Mouse (Mus musculus) limb, embryonic 14.5 days (tissue): ENCODE measurements around the gene Snx20. TPM values are rescaled to one million over a fixed set of nuclear protein-coding genes. Genes with fewer than 3 reads are reported as not detected.

ENCODE experiments used
- ATAC-seq: fragments of 200-750 bp; cut with Nextera tagmentation; 2 replicates; pipeline ENCODE4 v1.8.0; 2017; ENCODE audit warnings: low read depth, moderate number of reproducible peaks, moderate TSS enrichment; ENCODE audit not compliant: low FRiP score
- DNase-seq: peaks from one replicate; pipeline ENCODE4 v3.0.0-alpha.2; 2015; ENCODE audit warnings: low spot score
- H3K27ac ChIP-seq: fragments of 300-500 bp; sonication (generic); replicated peaks from 2 replicates; pipeline ENCODE4 v1.5.1; 2014; ENCODE audit warnings: low read depth, mild to moderate bottlenecking, low read length, moderate library complexity, mixed read lengths
- H3K27me3 ChIP-seq: fragments of 300-500 bp; sonication (generic); 2 replicates; pipeline ENCODE4 v1.6.1; 2014; ENCODE audit warnings: low read length, mixed read lengths; ENCODE audit not compliant: control insufficient read depth, insufficient read depth
- H3K36me3 ChIP-seq: fragments of 300-500 bp; sonication (generic); 2 replicates; pipeline ENCODE4 v1.6.1; 2014; ENCODE audit warnings: mild to moderate bottlenecking, low read length, moderate library complexity, mixed read lengths; ENCODE audit not compliant: control insufficient read depth, insufficient read depth
- H3K4me1 ChIP-seq: fragments of 300-500 bp; sonication (generic); 2 replicates; pipeline ENCODE4 v1.6.1; 2014; ENCODE audit warnings: antibody characterized with exemption, low read length, mixed read lengths; ENCODE audit not compliant: control insufficient read depth, insufficient read depth
- H3K4me2 ChIP-seq: fragments of 300-500 bp; sonication (generic); replicated peaks from 2 replicates; pipeline ENCODE4 v1.6.1; 2014; ENCODE audit warnings: low read depth, mild to moderate bottlenecking, low read length, moderate library complexity; ENCODE audit not compliant: severe bottlenecking
- H3K4me3 ChIP-seq: fragments of 300-500 bp; sonication (generic); replicated peaks from 2 replicates; pipeline ENCODE4 v1.5.1; 2014; ENCODE audit warnings: low read length
- H3K9ac ChIP-seq: fragments of 300-500 bp; sonication (generic); 2 replicates; pipeline ENCODE4 v1.6.1; 2014; ENCODE audit warnings: mild to moderate bottlenecking, low read depth, low read length, moderate library complexity; ENCODE audit not compliant: severe bottlenecking
- H3K9me3 ChIP-seq: fragments of 300-500 bp; sonication (generic); 2 replicates; pipeline ENCODE4 v1.6.1; 2016; ENCODE audit warnings: low read length; ENCODE audit not compliant: control insufficient read depth
- POLR2A ChIP-seq: fragments of 200-500 bp; IDR thresholded peaks from 2 replicates; pipeline ENCODE4 v1.8.0; 2012; ENCODE audit warnings: inconsistent platforms, mild to moderate bottlenecking, moderate library complexity, borderline replicate concordance; ENCODE audit not compliant: insufficient read depth, insufficient read length; ENCODE audit errors: extremely low read depth
- WGBS: fragments of 180-500 bp; shearing (Covaris S2); extraction: QIAGEN DNeasy Blood & Tissue Kit; methylation state at CpG from one replicate; pipeline ENCODE4 v1.1.7; 2014; 5-methylcytosine and 5-hydroxymethylcytosine counted together
- polyA plus RNA-seq, 2 experiments: library from polyadenylated mRNA; depleted of rRNA in 1 of 2; stranded (reverse) in 1 of 2; unstranded in 1 of 2; fragments of >200 nt; fragmentation: Nextera tagmentation in 1 of 2; extraction: Ambion mirVana in 1 of 2; gene quantifications; 2 replicates each; pipeline versions ENCODE4 v1.2.1 to v1.2.3; 2012 to 2014

Snx20 gene
- polyA plus RNA-seq, 2 experiments, result 1.9 to 2.4 TPM

GRCm38 (mm10) chr8:88621408-88621807 lies 14.5 kb downstream of the Snx20 start:
- Histone ChIP-seq H3K27me3 (no peaks in the 10 kb centered on the region), H3K36me3 (no peaks in the 10 kb centered on the region), H3K4me3 (no peak overlapping the region), H3K9me3 (no peaks in the 10 kb centered on the region), H3K9ac (no peak overlapping the region), H3K4me2 (no peak overlapping the region), H3K4me1 (no peaks in the 10 kb centered on the region), H3K27ac (no peak overlapping the region)
- peak; percentile 72 for ATAC-seq
- 2% methylated on average over 8 of the region's 8 CpGs for WGBS
- TF ChIP-seq POLR2A, result no peak
- peak; percentile 77 for DNase-seq

DNA sequence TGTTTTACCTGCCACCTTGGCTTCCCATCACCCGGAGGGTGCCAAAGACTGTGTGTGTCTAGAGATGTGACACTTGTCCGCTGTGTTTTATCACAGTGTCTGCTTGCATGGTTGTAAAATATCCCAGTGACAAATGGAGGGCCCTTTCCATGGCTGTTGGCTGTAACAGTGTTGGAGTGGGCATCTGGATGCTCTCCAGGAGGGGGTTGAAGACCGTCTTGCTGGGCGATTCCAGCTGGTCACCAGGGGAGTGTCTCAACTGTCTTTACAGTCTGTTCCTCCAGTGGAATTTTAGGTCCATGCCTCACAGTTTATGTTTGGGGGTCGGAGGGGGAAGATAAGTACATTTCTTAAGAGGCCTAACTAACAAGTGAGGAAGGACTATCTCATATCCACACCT lies 15.0 kb downstream of the Snx20 start:
- WGBS, result 69% methylated on average over 5 of the region's 5 CpGs
- H3K4me1 ChIP-seq, result no peaks in the 10 kb centered on the region
- H3K9me3 ChIP-seq, result no peaks in the 10 kb centered on the region
- DNase-seq (no peak), ATAC-seq (no peak)
- no peak overlapping the region for H3K27ac ChIP-seq
- H3K4me2 ChIP-seq, result no peak overlapping the region
- no peak overlapping the region for H3K4me3 ChIP-seq
- H3K9ac ChIP-seq, result no peak overlapping the region
- TF ChIP-seq POLR2A, result no peak
- no peaks in the 10 kb centered on the region for H3K36me3 ChIP-seq
- H3K27me3 ChIP-seq, result no peaks in the 10 kb centered on the region

DNA sequence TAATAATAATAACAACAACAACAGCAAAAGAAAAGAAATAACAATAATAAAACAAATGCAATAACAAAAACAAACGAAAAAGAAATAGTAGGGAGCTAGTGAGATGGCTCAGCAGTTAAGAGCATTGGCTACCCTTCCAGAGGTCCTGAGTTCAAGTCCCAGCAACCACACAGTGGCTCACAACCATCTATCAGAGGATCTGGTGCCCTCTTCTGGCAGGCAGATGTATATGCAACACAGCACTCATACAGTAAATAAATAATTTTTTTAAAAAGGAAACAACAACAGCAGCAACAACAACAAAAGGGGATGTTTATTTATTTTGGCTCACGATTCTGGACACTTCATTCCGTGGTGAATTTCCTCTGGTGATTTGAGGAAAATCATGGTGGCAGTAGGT lies 16.4 kb downstream of the Snx20 start:
- no peak for TF ChIP-seq POLR2A
- H3K4me2 ChIP-seq, result no peak overlapping the region
- no peak overlapping the region for H3K27ac ChIP-seq
- no peak overlapping the region for H3K4me3 ChIP-seq
- H3K4me1 ChIP-seq, result no peaks in the 10 kb centered on the region
- ATAC-seq (no peak), DNase-seq (no peak)
- H3K9me3 ChIP-seq, result no peaks in the 10 kb centered on the region
- WGBS, result 68% methylated on average over 3 of the region's 3 CpGs
- no peak overlapping the region for H3K9ac ChIP-seq
- no peaks in the 10 kb centered on the region for H3K27me3 ChIP-seq
- H3K36me3 ChIP-seq, result no peaks in the 10 kb centered on the region

GRCm38 (mm10) chr8:88618612-88619011 lies 17.3 kb downstream of the Snx20 start:
- ATAC-seq (no peak), DNase-seq (no peak)
- no peak overlapping the region for H3K4me2 ChIP-seq
- no peaks in the 10 kb centered on the region for H3K27me3 ChIP-seq
- no peaks in the 10 kb centered on the region for H3K9me3 ChIP-seq
- H3K4me3 ChIP-seq, result no peak overlapping the region
- TF ChIP-seq POLR2A, result no peak
- no peak overlapping the region for H3K9ac ChIP-seq
- H3K27ac ChIP-seq, result no peak overlapping the region
- H3K4me1 ChIP-seq, result no peaks in the 10 kb centered on the region
- 70% methylated on average over 5 of the region's 5 CpGs for WGBS
- H3K36me3 ChIP-seq, result no peaks in the 10 kb centered on the region

DNA sequence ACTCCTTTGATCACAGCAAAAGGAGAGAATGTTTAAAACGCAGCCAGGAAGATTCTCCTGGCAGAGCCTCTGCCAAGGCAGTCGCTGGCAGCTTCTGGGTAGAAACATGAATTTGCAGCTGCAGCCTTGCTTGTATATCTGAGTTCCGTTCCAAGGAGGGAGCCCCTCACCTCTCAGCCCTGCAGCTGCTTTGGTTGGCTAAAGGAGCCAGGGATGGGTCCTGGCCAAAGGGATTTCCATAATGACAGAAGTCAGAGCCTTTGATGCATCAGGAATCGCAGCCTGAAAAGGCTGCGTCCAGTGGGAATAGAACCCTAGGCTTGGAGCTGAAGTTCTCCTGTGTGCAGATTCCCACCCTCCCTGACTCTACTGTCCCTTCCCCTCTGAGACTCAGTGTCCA lies 20.9 kb downstream of the Snx20 start:
- Histone ChIP-seq H3K4me1 (no peaks in the 10 kb centered on the region), H3K27ac (no peak overlapping the region), H3K4me3 (no peak overlapping the region), H3K36me3 (no peaks in the 10 kb centered on the region), H3K27me3 (no peaks in the 10 kb centered on the region), H3K9me3 (no peaks in the 10 kb centered on the region), H3K9ac (no peak overlapping the region), H3K4me2 (no peak overlapping the region)
- DNase-seq, result no peak
- 56% methylated on average over 5 of the region's 5 CpGs for WGBS
- ATAC-seq, result no peak
- TF ChIP-seq POLR2A, result no peak

DNA sequence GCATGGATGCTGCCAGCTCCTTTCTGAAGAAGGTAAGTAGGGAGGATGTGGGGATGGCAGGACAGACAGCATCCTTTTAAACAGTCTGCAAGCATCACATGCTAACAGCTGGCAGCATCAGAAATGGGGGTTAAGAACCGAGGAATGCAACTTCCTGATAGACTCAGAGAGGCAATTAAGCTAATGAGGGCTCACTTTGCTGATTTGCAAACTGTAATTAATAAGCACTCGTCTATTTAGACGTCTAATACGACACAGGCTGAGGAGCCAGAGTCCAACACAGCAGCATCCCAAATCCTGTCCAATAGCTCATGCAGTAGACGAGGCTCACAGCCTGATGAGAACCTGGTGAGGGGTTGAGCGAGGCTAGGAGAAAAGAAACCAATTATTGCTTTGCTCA lies 25.7 kb downstream of the Snx20 start:
- DNase-seq (no peak), ATAC-seq (no peak)
- Histone ChIP-seq H3K4me2 (no peak overlapping the region), H3K9ac (no peak overlapping the region), H3K4me3 (no peak overlapping the region), H3K4me1 (no peaks in the 10 kb centered on the region), H3K27ac (no peak overlapping the region), H3K9me3 (no peaks in the 10 kb centered on the region), H3K27me3 (no peaks in the 10 kb centered on the region), H3K36me3 (no peaks in the 10 kb centered on the region)
- no peak for TF ChIP-seq POLR2A
- 45% methylated on average over 6 of the region's 6 CpGs for WGBS
